ENCODE assay signal across 21 mouse cellular contexts in the genomic region with DNA sequence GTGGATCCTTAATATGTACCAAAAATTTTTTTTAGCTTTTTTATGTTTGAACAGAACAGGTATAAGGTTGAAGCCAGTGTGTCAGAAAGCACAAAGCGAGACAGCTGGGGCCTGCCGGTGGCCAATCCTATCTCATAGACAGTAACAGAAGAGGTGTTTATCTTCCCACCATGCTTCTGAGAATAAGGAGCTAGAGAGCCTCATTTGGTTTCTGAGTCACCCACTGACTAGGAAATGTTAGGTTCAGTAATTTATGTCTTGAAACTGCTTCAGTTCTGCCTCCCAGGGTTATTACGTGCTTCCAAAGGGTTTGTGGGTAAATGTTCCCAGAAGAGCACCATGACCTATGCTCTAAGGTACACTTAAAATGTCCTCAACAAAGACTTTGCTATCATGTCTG.
DNase-seq lines count a peak whose midpoint lies in the region; ATAC-seq and TF ChIP-seq lines count a peak whose summit lies in the region.
"Had no signal": no experiment of that assay in that cellular context is flagged by ENCODE, and none has a peak within 500 bp of the region (broad histone marks: within the 10 kb centered on the region; RNA-seq: fewer than 3 reads in every experiment).

No protein-coding gene starts in this region.

- H3K27ac ChIP-seq in cortical plate, adult 2 months (ENCODE audit: insufficient read depth, low read length) = peak overlapping the region; percentile 86
- H3K27ac ChIP-seq: embryonic facial prominence, embryonic 10.5 days; embryonic facial prominence, embryonic 12.5 days; forebrain, embryonic 13.5 days; forebrain, embryonic 15.5 days had no signal

- in situ Hi-C loops in Patski (cut with MboI; ENCODE audit: low pct_unique_long_range_greater_than_20kb) = no loop called here

- no peak for DNase-seq in frontal cortex, postnatal 14 days (ENCODE audit: low spot score in 2 of 2)
- no peak for DNase-seq in Patski (ENCODE audit: low read depth, low spot score)
- peak; percentile 58 for DNase-seq in telencephalon, adult 2 months (ENCODE audit: low read depth, low spot score)
- no peak for DNase-seq in kidney, adult 18-20 months
- DNase-seq in cerebellum, adult 11-12 months = no peak
- DNase-seq: adrenal gland, adult 8-10 months; adrenal gland, postnatal 14 days; adrenal gland, postnatal 36 days; B cell, adult 2 months; cerebellum, adult 11 months; cerebellum, adult 2 months; cerebellum, adult 9-10 months; cerebellum, postnatal 10 days; cerebellum, postnatal 25 days had no signal

- TF ChIP-seq CTCF in Patski (IDR thresholded peaks at IDR 0.05) = no peak
- no peak for TF ChIP-seq CTCF in cortical plate, adult 2 months (IDR thresholded peaks at IDR 0.05; ENCODE audit: extremely low read depth, insufficient read depth, low read length)

- ATAC-seq in frontal cortex, adult (ENCODE audit: low TSS enrichment) = peak; percentile 85
- ATAC-seq in Patski = peak; percentile 70
- ATAC-seq: CD4-positive, CD25-positive, alpha-beta regulatory T cell, adult 4 months; forebrain, embryonic 13.5 days; forebrain, embryonic 15.5 days had no signal

- CTCF ChIA-PET in Patski (lab: Charles Lee) = interaction anchor here (1.2 kb wide), 1 partner anchor 35 kb away, joined by 4 read pairs; no protein-coding TSS in a partner anchor

- H3K4me1 ChIP-seq in cortical plate, adult 2 months (ENCODE audit: control insufficient read depth, insufficient read depth, low read length) = peaks cover 20% of the 10 kb centered on the region
- H3K4me1 ChIP-seq: embryonic facial prominence, embryonic 10.5 days; embryonic facial prominence, embryonic 12.5 days; forebrain, embryonic 15.5 days had no signal

- no peak overlapping the region for H3K4me3 ChIP-seq in cortical plate, adult 2 months (ENCODE audit: insufficient read depth, low read length)
- H3K4me3 ChIP-seq: embryonic facial prominence, embryonic 10.5 days; embryonic facial prominence, embryonic 12.5 days; forebrain, embryonic 13.5 days; forebrain, embryonic 15.5 days had no signal

- no peaks in the 10 kb centered on the region for H3K27me3 ChIP-seq in Patski
- H3K27me3 ChIP-seq: embryonic facial prominence, embryonic 12.5 days; forebrain, embryonic 15.5 days had no signal

- TF ChIP-seq POLR2A in cortical plate, adult 2 months (IDR thresholded peaks at IDR 0.05; ENCODE audit: extremely low read depth, insufficient read depth, low read length) = no peak

- POLR2A ChIA-PET in Patski (lab: Charles Lee) = interaction anchor here (1.3 kb wide), 1 partner anchor 24 kb away, joined by 5 read pairs; no protein-coding TSS in a partner anchor
